Mouse (Mus musculus) kidney, adult 11 months (tissue): ENCODE data around the gene Gm37240.

Experiments used
- DNase-seq: peaks from one replicate; pipeline ENCODE4 v3.0.0; 2022

Gene Gm37240

GRCm38 (mm10) chr3:85168816-85169215, 718.5 kb downstream of the Gm37240 start:
- DNase-seq = no peak

GRCm38 (mm10) chr3:85164931-85165330, 722.4 kb downstream of the Gm37240 start:
- DNase-seq = no peak

DNA sequence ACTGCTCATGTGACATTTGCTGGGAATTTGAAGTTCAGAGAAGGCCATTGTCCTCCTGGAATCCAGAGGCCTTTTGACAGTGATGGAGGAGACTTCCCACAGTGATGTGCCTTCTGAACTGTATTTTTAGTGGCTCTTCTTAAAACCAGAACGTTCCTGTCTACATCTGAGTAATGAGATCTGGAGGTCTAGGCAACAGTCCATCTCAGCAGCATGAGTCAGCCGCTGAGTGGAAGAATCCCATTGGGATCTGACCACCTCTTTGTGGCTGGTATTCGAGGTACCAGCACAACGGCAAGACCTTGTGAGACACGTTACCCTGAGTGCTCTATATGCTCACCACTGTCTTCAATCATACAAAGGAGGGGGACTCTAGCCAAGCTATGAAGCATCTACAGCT, 723.9 kb downstream of the Gm37240 start:
- DNase-seq = no peak

GRCm38 (mm10) chr3:85162430-85162829, 724.9 kb downstream of the Gm37240 start:
- no peak for DNase-seq

DNA sequence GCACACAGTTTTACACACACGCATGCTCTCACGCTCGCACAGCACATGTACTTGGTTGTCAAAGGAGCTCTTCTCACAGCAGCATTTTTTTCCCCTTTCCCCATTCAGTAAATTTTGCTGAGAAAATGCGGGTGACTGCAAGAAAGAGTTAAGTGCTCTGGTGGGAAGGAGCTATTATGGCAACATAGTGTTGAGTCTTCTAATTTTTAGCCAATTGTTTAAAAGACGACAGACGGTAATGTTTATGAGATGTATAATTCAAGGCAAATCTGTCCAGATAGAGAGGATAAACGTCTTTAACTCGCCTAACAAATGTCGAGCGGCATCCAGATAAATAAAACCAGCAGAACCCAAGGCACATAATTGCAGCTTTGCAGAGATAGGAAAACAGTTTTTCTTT, 726.5 kb downstream of the Gm37240 start:
- DNase-seq = no peak

DNA sequence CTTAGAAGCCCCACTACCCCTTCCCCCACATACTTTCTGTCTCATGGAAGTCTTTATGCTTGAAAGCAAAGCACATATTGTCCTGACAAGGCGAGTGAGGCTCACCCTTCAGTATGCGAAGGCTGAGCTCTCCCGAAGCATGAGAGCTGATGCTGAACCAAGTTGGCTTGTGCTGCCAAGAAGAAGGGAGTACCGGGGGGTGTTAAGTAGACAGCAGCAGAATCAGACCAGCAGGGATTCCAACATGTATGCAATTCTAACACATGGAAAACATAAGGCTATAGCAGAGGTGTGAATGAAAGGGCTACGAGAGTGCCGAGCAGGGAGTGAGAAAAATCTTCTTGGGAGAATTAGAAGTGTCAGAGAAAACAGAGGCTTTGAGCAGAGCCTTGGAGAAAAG, 727.7 kb downstream of the Gm37240 start:
- no peak for DNase-seq

DNA sequence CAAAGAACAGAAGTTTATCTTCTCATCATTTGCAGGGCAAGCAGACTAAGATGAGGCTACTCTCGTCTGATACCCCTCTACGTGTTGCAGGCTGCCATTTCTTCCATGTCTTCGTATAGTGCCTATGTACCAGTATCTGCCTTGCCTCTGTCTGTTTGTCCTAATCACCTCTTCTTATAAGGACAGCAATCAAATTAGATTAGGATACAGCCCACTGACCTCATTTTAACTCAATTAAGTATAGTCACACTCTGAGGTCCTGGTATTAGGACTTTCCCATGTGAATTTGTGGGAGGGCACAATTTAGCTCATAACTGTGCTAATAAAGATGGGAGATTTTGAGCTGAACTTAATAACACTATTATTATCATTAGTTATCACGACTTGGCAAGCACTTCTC, 738.5 kb downstream of the Gm37240 start:
- no peak for DNase-seq

GRCm38 (mm10) chr3:85148038-85148550, 739.2 kb downstream of the Gm37240 start:
- no peak for DNase-seq

- no peak for DNase-seq
Observed at GRCm38 (mm10) chr3:85145568-85145967, 741.8 kb downstream of the Gm37240 start.

DNA sequence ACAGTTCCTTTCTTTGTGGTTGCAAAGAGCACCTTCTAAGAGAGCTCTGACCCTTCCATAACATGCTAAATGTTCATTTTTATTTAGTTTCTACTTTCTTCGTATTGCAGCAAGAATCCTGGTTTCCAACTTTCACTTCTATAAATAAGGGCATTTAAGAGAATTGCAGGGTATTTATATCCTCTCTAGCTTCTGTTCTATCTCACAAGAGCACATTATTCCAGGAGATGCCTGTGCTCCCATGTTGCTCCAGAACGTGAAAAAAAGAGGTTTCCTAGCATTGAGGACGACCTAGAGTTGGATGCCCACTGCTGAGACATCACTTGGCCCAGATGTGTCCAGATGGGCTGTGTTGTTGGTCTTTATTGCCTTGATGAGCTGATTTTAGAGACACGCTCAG, 742.2 kb downstream of the Gm37240 start:
- DNase-seq = no peak

- DNase-seq = no peak
Observed at GRCm38 (mm10) chr3:85144425-85144824, 742.9 kb downstream of the Gm37240 start.

DNA sequence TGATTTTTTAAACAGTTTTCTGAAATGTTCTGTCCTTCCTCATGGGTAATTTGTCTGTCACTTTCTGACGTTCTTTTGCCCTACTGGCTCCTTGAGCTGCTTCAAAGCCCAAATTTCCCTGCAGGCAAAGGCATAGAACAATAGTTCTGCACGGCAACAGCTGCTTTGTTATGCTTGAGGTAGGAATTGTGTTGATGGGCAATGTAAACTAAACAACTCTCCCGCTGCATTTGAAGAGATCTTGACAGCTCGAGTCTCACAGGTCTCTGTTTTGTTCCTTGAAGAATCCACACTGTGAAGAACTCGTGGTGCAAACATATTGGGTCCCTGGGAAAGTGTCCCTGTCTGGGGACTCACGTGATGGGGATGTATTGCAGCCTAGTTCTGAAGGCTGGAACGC, 746.8 kb downstream of the Gm37240 start:
- DNase-seq = no peak

- DNase-seq = no peak
Observed at GRCm38 (mm10) chr3:85138407-85138806, 748.9 kb downstream of the Gm37240 start.

DNA sequence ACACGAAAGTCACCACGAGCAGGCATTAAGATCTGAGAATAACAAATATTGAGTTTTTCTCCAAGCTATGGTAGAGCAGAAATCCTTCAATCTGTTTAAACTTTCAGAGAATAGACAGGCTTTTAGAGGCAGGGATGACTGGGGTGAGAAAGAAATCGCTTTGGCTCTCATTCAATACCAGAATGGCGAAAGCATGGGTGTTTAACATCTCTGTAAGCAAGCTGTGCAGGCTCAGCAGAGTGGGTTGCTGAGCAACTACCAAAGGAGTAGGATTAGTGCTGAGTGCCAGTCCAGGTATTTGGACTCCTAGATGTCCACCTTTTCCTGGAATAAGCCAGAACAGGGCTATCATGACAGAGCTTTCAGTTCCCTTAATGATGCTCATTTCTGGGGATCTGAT, 753.8 kb downstream of the Gm37240 start:
- DNase-seq = no peak

GRCm38 (mm10) chr3:85131878-85132277, 755.4 kb downstream of the Gm37240 start:
- no peak for DNase-seq

DNA sequence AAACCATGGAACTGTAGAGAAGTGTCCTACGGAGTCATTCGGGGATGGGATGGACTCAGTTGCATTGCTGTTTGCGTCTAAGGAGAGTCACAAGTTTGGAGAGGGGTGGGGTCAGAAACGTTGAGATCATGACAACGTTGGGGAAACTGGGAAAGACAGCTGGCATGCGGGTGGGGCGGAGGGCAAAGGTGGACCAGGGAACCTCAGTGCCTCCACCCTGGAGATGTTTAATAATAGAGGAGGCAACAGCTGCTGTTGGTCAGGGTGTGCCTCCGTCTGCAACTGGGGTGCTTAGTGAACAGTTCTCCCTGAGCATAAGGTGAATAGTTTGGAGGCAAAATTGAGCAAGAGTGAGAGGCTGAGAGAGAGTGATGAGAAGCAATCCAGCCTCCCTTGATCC, 758.8 kb downstream of the Gm37240 start:
- no peak for DNase-seq

DNA sequence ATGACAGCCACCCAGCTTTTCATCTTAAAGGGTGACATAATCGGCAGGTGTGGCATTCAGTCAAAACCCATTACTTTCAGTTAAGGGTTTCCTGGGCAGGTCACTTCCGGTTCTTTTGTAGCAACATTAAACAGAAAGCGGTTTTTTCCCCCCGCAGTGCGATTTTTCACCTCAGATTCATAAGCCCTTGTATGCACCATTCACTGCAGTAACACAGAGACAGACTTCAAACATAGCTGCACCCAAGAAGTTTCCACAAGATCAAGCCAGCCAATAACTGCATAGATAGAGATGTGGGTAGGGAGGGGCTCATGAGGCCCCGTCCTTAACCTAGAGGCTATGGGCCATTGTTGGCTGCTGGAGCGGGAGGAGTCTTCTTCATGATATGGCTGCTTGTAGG, 760.3 kb downstream of the Gm37240 start:
- no peak for DNase-seq

DNA sequence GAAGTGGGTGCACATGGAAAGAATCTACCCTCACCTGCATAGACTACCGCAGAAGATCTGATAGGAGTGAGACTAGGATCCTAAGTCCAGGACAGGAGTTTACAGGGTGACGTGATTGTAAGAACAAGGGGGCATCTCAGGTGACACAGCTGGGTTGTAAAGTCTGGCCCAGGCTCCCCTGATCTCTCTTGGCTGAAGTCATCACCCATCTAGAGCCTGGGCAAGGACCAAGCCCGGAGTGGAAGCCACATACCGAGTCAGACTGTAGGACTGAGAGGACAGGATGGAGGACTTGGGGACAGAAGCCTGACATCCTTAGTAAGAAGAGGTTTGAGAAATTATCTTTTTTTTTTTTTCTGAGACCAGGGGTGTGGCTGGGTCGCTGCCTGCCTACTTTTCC, 761.8 kb downstream of the Gm37240 start:
- no peak for DNase-seq

DNA sequence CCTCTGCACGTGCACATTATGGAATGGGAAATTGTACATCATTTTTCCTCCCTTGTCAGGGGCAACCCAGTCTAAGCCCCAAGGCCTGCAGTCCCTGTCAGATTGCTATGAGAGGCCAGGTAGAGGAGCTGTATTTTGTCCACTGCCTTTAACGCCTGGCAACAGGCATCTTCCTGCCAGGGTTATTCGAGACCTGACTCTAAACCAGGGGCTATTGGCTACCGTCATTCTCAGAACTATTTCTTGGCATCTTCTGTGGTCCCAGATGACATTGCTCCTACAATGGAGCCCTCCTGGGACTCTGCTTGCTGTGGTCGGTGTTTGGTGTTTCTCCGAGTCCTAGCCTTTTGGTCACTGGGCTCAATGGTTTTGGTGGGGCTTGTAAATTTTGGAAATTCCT, 762.4 kb downstream of the Gm37240 start:
- DNase-seq = no peak

- no peak for DNase-seq
Observed at GRCm38 (mm10) chr3:85124410-85124809, 762.9 kb downstream of the Gm37240 start.

DNA sequence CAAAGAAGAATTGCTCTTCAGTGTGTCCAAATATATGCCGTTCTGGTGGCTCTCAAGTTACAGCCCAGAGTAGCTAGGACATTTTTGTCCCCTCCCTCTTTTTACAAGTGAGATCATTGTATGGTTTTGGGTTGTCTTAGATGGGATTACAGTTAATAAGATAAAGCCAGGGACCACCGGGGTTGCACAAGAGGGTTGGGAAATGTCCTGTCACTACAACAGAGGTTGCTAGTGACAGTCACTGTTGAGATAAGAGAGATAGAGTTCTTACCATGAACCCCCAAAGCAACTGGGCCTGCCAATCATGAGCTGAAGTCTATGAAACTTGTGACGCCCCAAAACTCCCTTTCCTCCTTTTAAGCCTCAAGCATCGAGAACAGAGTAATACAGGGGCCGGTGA, 769.6 kb downstream of the Gm37240 start:
- no peak for DNase-seq

GRCm38 (mm10) chr3:85117014-85117413, 770.3 kb downstream of the Gm37240 start:
- DNase-seq = no peak

DNA sequence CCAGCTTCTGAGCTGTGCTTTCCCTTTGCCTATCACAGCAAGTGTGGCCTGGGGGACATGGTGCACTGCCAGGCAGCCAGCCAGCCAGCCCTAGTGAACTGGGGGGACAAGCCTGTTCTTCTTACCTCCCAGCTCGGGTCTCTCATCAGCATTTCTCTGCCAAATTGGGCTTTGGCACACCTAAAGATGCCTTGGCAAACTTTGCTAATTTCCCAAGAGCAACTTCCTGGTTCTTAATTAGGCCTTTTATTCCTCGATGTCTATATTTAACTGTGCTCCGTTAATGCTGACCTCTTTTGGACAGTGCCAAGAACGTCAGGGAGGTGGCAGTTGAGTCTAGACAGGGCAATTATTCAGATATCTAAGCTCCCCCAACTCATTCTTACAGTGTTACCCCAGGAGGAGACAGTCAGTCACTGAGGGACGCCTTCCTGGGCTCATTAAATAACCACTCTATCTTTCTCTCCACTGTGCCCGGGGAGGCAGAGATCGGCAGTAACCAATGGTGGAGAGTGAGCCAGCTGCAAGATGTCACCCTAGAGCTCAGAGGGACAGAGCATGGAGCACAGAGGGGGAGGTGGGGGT, 771.3 kb downstream of the Gm37240 start:
- no peak for DNase-seq

DNA sequence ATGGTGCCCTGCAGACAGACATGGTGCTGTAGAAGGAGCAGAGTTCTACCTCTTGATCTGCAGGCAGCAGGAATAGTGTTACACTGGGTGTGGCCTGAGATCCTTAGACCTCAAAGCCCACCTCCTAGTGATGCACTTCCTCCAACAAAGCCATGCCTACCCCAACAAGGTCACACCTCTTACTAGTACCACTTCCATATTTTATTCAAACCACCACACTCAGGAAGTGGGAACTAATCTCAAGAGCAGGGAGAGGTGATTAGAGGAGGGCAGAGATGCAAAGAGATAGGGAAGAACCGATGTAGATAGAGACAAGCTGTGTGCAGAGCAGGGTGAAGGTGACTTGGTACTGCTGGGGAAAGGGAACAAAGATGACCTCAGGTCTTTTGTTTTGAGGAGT, 773.8 kb downstream of the Gm37240 start:
- DNase-seq = no peak

DNA sequence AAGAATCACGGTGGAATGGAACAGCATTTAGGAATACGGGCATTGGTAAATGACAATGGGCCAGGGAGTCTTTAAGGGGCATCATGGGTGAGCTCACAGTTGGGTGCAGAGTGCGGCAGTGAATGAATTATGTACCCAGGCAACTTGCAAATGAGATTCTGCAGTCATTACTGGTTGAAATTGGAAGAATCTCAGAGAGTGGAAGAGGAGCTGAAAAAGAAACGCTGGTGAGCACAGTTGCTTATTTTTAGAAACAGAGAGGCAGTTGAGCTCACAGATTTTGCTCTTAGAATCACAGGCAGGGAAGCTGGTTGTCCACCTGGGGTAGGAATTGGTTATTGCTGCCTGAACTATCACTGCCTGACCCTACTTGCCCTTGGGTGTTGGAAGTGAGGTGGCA, 776.6 kb downstream of the Gm37240 start:
- DNase-seq = no peak

DNA sequence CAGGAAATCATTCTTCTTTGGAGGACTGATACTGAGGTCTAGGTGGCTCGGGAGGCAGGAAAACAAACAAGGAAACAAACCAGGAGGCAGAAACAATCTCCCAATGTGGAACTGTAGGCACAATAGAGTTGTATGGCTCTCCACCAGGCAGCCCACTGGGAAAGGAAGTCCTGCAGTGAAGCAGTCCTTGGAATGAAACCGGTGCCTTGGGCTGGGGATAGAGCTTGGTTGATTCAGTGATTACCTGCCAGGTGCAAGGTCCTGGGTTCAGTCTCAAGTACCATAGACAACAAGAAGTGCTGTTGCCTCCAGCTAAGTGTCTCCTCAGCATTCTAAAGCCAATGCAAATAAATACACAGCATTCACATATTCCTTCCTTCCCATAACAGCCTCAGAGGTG, 778.1 kb downstream of the Gm37240 start:
- no peak for DNase-seq
